Mouse (Mus musculus) small intestine, adult 2 months (tissue): ENCODE results near the gene Mroh2a. TPM values are rescaled to one million over a fixed set of nuclear protein-coding genes. Genes with fewer than 3 reads are reported as not detected.

ENCODE experiments used
- H3K27ac ChIP-seq: fragments of 200-500 bp; 2 replicates; pipeline ENCODE4 v1.5.1; 2012; ENCODE audit warnings: low read depth, low read length, control low read depth, inconsistent platforms; ENCODE audit not compliant: insufficient read depth
- H3K27me3 ChIP-seq: fragments of 200-500 bp; 2 replicates; pipeline ENCODE4 v1.6.1; 2012; ENCODE audit warnings: mild to moderate bottlenecking, moderate library complexity, low read length, inconsistent platforms; ENCODE audit not compliant: control insufficient read depth, insufficient read depth
- H3K36me3 ChIP-seq: fragments of 200-500 bp; 2 replicates; pipeline ENCODE4 v1.6.1; 2012; ENCODE audit warnings: mild to moderate bottlenecking, low read length, control low read depth, inconsistent platforms; ENCODE audit not compliant: control insufficient read depth, insufficient read depth
- H3K4me1 ChIP-seq: fragments of 200-500 bp; 2 replicates; pipeline ENCODE4 v1.6.1; 2012; ENCODE audit warnings: low read length, inconsistent platforms, mixed read lengths; ENCODE audit not compliant: control insufficient read depth, insufficient read depth, insufficient read length
- H3K4me3 ChIP-seq: fragments of 200-500 bp; 2 replicates; pipeline ENCODE4 v1.5.1; 2012; ENCODE audit warnings: low read depth, mild to moderate bottlenecking, control low read depth, inconsistent platforms, low read length, moderate library complexity
- CTCF ChIP-seq: fragments of 200-500 bp; IDR thresholded peaks from 2 replicates; pipeline ENCODE4 v1.5.1; 2012; ENCODE audit warnings: low read depth, mild to moderate bottlenecking, control low read depth, inconsistent platforms, low read length, moderate library complexity, mixed read lengths; ENCODE audit not compliant: insufficient replicate concordance, insufficient read length; ENCODE audit errors: extremely low read depth
- POLR2A ChIP-seq: fragments of 200-500 bp; IDR thresholded peaks from 2 replicates; pipeline ENCODE4 v1.6.1; 2012; ENCODE audit warnings: low read depth, mild to moderate bottlenecking, control low read depth, inconsistent platforms, low read length, moderate library complexity
- WGBS: fragments of 180-500 bp; shearing (Covaris S2); methylation state at CpG from one replicate; pipeline ENCODE4 v1.1.7; 2018; 5-methylcytosine and 5-hydroxymethylcytosine counted together
- polyA plus RNA-seq: library from polyadenylated mRNA; depleted of rRNA; stranded (reverse); fragments of >200 nt; gene quantifications from 2 replicates; pipeline ENCODE4 v1.2.3, GENCODE M21; 2012

Mroh2a gene
- polyA plus RNA-seq, 1 experiment: 0.35 TPM

DNA sequence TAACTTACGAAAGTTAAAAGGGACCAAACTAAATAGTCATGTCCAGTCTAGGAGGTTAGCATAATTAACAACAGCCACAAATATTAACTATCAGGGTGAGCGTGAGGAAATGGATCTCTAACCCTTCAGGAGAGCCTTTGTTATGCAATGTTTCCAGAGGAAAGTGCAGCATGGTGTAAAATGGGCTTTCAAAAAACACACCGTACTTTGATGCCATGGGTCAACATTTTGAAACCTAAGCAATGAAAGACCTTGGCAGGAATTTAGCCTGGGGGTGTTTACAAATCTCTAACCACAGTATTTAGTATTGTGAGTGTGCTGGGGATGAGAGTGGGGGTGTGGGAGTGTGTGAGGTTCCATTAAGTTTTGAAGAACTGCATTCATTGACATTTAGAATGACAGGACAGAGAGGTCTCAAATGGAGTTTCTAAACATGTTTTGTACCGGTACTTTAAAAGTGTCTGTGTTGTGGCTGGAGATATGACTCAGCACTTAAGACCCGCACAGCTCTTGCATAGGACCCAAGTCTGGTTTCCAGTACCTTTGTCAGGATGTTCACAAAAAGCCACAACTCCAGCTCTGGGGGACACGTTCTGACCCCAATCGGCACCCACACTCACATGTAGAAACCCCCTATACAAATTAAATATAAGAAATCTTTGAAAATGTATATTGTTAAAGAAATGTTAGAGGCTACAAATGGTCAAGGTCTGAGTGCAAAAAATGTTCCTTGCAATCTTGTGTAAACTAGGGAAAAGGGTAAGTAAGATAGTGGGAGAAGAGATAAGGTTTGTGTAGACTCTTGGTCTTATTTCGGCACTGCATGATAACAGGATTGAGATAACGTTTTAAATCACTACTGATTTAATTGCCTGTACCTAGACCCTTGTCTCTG is 52.6 kb downstream of the Mroh2a start:
- H3K4me3 ChIP-seq: no peak overlapping the region
- 21% methylated on average over 9 of the region's 9 CpGs for WGBS
- H3K4me1 ChIP-seq: peaks cover 30% of the 10 kb centered on the region; the same call in 1 of the 2 replicates
- peaks cover 11% of the 10 kb centered on the region for H3K36me3 ChIP-seq
- H3K27me3 ChIP-seq: no peaks in the 10 kb centered on the region
- H3K27ac ChIP-seq: peak overlapping the region; percentile 61
- no peak for TF ChIP-seq POLR2A
- no peak for TF ChIP-seq CTCF

GRCm38 (mm10) chr1:88280006-88280690 is 53.4 kb downstream of the Mroh2a start:
- peak overlapping the region; percentile 64 for H3K27ac ChIP-seq
- 31% methylated on average over 15 of the region's 15 CpGs for WGBS

GRCm38 (mm10) chr1:88282301-88282700 is 55.5 kb downstream of the Mroh2a start:
- no peak overlapping the region for H3K27ac ChIP-seq
- 64% methylated on average over 3 of the region's 3 CpGs for WGBS
- no peaks in the 10 kb centered on the region for H3K27me3 ChIP-seq

More at GRCm38 (mm10) chr1:88280006-88280690, 53.4 kb downstream of the Mroh2a start:
- Histone ChIP-seq H3K36me3 (peaks cover 3% of the 10 kb centered on the region), H3K4me1 (peaks cover 38% of the 10 kb centered on the region), H3K4me3 (no peak overlapping the region), H3K27me3 (no peaks in the 10 kb centered on the region)
- TF ChIP-seq CTCF: no peak
- no peak for TF ChIP-seq POLR2A

DNA sequence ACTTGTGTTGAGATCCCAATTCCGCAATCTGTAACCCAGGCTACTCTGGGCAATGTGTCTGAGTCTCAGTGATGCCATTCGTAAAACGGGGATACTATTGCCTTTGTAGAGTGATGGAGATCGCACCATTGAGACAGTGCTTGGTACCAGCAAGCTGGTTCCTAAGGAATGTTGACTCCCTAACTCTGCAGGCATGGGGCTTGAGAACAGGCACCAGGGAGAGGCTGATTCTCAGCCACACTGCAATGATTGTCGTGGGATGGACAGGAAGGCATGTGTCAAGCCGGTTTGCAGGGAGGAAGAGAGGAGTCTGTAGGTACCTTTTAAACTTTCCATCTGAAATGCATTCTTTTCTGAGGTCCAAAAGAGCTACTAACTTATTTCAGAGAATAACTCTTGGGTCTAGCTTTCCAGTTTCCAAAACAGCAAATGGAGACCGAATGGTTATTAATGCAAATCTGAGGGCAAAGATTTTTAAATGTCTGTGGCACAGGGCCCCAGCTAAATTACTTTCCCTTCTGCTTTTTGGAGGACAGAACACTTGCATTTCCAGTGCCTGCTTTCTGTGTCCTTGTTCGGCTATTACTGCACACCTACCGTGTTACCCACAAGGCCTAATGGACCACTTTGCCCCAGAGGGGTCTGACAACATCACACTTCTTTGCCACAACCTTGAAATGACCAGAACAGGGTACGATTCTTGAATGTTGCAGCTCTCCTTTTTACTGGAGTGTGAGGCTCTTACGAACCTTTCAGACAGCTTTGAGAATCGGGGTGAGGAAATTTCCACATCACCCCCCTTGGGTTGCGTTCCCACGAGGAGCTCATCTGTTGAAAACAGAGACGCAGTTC is 56.8 kb downstream of the Mroh2a start:
- no peaks in the 10 kb centered on the region for H3K36me3 ChIP-seq
- TF ChIP-seq POLR2A (no peak), CTCF (no peak)
- WGBS: 77% methylated on average over 15 of the region's 15 CpGs

More at GRCm38 (mm10) chr1:88282301-88282700, 55.5 kb downstream of the Mroh2a start:
- H3K4me3 ChIP-seq: no peak overlapping the region
- TF ChIP-seq POLR2A: no peak
- TF ChIP-seq CTCF: no peak
- peaks cover 40% of the 10 kb centered on the region for H3K4me1 ChIP-seq
- H3K36me3 ChIP-seq: no peaks in the 10 kb centered on the region

GRCm38 (mm10) chr1:88284228-88284945 is 57.6 kb downstream of the Mroh2a start:
- WGBS: 52% methylated on average over 10 of the region's 10 CpGs
- peak overlapping the region; percentile 2; the same call in 1 of the 2 replicates for H3K27ac ChIP-seq
- no peaks in the 10 kb centered on the region for H3K36me3 ChIP-seq
- no peak overlapping the region for H3K4me3 ChIP-seq
- H3K27me3 ChIP-seq: no peaks in the 10 kb centered on the region
- peaks cover 39% of the 10 kb centered on the region for H3K4me1 ChIP-seq
- TF ChIP-seq CTCF (no peak), POLR2A (no peak)

More for the DNA sequence above, 56.8 kb downstream of the Mroh2a start:
- Histone ChIP-seq H3K27me3 (no peaks in the 10 kb centered on the region), H3K4me3 (no peak overlapping the region), H3K4me1 (peaks cover 43% of the 10 kb centered on the region), H3K27ac (no peak overlapping the region)

DNA sequence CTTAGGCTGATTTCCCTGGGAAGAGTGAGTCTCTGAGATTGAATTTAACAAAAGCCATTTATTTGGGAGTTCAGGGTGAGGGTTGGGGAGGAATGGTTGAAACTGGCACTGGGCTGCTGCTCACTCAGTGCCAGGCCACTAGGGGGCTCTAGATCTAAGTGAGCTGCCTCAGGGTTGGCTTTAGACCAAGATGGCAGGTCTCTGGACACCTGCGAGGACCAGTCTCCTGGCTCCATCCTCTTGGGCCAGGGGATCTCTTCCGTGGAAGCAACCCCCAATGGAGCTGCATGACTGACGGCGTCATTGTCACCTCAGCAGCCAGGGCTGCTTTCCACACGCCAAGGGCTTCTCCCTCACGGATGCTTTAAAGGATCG is 58.1 kb downstream of the Mroh2a start:
- WGBS: 63% methylated on average over 7 of the region's 7 CpGs
- Histone ChIP-seq H3K27ac (no peak overlapping the region), H3K4me1 (peaks cover 36% of the 10 kb centered on the region), H3K27me3 (no peaks in the 10 kb centered on the region), H3K36me3 (no peaks in the 10 kb centered on the region), H3K4me3 (no peak overlapping the region)
- TF ChIP-seq POLR2A (no peak), CTCF (no peak)
